Mouse (Mus musculus) embryonic fibroblast, embryonic 13.5 days (primary cell): Measurements from ENCODE around the gene Tnfrsf8.

ENCODE experiments used
- CTCF ChIP-seq: IDR thresholded peaks from 2 replicates; pipeline ENCODE4 v1.5.1; 2011; ENCODE audit warnings: mild to moderate bottlenecking, control low read depth, low read length, moderate library complexity, borderline replicate concordance; ENCODE audit not compliant: insufficient read depth
- POLR2A ChIP-seq: IDR thresholded peaks from 2 replicates; pipeline ENCODE4 v1.6.1; 2011; ENCODE audit warnings: low read depth, mild to moderate bottlenecking, control low read depth, low read length, moderate library complexity

GRCm38 (mm10) chr4:145273923-145274322, 41.0 kb downstream of the Tnfrsf8 start:
- no peak for TF ChIP-seq CTCF
- no peak for TF ChIP-seq POLR2A
